Mouse (Mus musculus) brain, embryonic 18.5 days (tissue): ENCODE data around the gene Stat5b.
"Not testable (repeated sequence)": the region's sequence is repeated elsewhere in the genome, so short reads cannot be mapped to it uniquely, and the experiment has no call there.

ENCODE experiments used
- DNase-seq: peaks from one replicate; pipeline ENCODE4 v3.0.0-alpha.2; 2012; ENCODE audit warnings: low read depth, low spot score

The Stat5b gene

DNA sequence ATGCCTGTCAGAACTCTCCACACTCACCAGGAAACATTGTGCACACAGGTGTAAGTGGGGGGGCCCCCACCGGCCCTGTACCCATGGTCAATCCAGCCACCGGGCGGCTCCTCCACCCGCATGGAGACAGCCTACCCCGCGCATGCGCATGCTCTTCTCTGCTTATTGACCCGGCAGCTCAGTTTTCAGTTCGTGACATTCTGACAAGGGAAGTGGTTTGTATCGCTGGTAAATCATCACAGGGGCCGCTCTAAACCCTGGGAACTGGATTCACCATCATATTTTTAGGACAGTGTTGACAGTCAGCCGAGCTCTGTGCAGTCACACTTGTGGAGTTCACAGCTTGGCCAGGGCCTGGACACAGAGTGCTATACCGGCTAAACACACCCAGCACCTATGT lies 36.0 kb downstream of the Stat5b start:
- no peak for DNase-seq

DNA sequence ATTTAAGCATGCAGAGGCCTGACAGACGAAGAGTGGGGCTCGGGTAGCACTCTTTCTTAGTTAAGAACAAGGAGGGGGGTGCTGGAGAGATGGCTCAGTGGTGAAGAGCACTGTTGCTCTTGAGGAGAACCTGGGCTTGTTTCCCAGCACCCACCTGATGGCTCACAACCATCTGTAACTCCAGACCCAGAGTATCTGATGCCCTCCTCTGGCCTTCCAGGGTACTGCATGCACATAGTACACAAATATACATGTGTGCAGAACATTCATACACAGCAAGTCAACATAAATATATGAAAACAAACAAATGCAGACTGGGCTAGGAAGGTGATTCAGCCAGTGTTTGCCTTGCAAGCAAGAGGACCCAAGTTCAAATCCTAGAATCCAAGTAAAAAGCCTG lies 39.4 kb downstream of the Stat5b start:
- DNase-seq: no peak

DNA sequence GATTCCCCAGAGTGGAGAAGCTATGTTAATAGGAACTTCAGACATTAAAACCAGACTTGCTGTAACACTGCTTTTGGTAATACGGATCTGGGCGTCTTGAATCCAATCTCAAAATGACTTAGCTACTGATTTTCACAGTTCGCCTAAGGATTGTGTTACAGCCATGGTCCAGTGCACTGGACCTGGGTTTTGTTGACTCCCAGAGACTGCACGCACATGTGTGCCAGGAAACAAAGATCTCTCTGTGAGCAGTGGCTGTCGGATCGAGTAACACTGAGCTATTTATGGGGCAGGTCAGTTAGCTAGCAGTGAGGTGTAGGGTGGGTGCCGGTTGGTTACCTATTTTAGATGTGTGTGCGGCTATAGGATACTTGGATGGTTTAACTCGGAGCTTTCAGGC lies 40.0 kb downstream of the Stat5b start:
- no peak for DNase-seq

DNA sequence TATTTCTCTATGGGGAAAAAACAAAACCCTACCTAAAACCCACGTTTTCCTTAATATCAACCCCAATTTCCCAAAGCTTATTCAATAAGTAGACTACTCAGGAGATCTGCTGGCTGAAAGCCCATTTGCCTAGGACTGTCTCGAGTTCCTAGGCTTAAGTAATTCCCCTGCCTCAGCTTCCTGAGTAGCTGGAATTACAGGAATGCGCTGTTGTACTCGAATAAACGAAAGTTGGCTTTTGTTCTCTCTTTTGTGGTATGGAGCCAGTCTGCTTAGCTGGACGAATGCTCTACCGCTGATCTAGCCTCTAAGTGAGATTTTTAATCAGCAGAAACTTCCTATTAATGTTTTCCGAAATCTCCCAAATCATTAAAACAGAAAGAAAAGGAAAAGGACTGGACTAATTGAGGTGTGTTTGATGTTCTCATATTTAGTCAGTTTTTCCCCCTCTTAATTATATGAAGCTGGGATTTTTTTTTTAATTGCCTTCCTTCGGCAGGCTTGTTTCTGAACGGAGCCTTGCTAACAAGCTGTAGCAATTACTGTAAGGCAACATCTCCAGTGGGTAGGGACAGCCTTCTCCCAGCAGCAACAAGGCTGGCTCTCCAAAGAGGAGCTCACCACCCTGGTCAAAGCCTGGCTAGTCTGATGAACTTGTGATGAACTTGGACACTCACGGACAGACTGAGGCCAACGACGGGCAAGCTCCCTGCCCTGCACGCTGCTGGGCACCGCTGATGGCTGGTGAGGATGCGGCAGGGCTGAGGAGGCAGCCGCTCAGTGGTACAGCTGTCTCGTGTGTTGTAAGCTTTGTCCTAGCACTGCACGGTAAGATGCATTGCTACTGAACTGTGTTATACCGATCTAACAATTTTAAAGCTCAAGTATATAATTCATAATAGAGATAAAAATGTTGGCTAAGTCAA lies 43.9 kb downstream of the Stat5b start:
- no peak for DNase-seq

DNA sequence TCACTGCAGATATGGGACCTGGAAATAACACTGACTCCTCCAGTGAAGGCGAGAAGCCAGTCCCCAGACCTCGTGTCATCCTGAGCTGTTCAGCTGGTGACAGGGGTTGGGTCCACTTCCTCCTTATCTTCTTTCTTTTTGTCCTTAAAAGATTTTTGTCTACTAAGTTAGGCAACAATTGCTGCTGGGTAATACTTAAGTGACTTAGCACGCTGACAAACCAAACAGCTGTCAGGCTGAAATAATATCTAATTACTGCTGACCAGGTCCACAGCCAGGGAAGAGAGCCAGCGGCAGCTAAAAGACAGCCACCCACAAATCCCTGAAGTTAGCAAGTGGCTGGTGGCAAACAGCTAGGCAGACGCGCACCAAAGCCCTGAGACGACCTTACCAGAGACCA lies 45.0 kb downstream of the Stat5b start:
- DNase-seq: no peak

DNA sequence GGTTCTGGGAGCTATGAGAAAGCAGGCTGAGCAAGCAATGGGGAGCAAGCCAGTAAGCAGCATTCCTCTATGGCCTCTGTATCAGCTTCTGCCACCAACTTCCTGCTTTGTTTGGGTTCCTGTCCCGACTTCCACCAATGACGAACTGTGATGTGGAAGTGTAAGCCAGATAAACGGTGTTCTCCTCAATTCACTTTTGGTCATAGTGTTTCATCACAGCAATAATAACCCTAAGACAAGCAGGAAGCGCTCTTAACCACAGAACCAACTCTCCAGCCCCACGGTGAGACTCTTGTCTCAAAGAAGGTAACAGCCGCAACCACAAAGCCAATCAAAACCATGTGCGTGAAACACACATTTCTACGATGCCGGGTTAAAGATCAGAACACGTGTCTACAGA lies 46.1 kb downstream of the Stat5b start:
- no peak for DNase-seq

DNA sequence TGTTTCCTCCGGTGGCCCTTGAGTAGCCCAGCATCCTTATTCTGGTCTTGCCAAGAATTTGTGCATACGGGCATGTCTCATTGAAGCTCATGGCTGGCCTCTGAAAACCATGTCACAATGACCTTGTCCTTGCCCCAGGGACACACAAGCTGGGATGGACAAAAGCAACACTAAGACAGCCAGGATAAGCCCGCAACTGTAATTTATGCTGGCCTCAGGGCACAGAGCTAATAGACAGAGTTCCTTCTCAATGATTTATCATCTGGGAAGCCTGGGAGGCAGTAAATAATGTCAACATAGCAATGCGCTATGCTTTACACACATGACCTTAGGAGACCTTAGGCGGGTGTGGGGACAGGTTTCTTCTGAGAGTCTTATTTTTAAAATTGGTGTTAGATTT lies 51.1 kb downstream of the Stat5b start:
- DNase-seq: no peak

DNA sequence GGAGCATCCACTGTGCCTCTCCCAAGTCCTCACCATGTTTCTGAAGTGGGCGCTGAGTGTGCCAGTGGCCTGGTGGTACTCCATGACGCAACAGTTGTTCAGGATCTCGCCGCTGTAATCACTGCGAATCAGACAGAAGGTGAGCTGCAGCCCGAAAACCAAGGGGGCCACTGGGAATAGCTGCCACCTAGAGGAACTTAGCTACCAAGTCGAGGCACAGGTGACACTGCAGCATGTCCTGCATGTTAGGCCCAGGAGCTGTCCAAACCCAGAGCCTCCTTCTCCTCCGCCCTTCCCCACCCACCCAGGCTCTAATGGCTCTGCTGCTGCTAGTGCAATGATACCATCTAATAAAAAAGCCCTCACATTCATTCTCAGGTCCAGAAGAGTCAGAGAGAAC lies 53.9 kb downstream of the Stat5b start:
- DNase-seq: no peak

DNA sequence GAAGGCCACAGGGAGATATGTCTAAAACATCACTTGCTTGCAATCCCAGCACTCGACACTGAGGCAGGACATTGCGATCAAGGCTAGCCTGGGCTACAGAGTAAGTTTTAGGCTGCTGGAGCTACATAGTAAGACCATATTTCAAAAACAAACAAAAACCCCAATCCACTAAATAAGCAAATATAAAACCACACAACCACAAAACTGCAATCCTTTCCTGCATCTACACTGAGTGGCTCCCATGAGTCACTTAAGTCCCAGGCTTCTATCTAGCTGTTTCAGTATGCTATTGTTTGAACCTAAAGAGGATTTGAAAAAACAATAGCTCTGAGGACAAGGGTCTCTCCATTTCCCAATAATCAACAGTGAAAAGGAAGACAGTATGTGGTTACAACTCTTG lies 55.1 kb downstream of the Stat5b start:
- no peak for DNase-seq

DNA sequence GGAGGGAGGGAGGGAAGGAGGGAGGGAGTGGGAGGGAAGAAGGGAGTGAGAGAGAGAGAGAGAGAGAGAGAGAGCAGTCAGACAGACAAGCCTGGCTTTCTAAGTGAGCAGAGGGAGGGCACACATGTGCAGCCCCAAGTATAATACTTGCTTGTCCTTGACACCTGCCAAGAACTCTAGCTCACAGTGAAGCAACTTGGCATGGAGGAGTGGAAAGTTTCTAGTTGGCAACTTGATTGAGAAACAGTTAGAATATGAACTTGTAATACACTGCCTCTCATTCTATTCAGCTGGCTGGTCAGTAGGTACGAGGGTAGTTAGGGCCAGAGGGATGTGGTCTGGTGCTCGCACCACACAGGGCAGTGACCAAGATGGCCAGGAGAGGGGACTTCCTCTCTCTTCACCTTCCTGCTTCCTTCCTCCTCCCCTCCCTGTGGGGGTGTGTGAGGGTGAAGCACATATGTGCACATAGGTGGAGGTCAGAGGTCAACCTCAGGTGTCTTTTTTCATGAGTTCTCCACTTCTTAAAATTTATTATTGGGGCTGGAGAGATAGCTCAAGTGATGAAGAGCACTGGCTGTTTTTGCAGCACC lies 59.0 kb downstream of the Stat5b start:
- no peak for DNase-seq

DNA sequence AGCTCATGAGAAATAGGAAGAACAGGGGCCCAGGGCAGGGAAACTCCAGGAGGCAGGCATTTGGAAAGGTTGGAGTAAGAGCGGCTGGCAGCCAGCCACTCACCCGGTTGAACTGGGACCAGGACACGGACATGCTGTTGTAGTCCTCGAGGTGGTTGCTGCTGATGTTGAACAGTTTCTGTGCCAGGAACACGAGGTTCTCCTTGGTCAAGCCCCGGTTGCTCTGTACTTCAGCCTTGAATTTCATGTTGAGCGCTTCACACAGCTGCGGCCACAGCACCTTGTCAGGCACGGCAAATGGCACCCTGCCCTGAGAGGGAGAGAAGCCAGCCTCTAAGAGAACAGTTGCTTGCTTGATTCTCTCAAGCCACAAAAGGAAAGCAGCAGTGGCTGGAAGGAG lies 59.9 kb downstream of the Stat5b start:
- not testable (repeated sequence) for DNase-seq

DNA sequence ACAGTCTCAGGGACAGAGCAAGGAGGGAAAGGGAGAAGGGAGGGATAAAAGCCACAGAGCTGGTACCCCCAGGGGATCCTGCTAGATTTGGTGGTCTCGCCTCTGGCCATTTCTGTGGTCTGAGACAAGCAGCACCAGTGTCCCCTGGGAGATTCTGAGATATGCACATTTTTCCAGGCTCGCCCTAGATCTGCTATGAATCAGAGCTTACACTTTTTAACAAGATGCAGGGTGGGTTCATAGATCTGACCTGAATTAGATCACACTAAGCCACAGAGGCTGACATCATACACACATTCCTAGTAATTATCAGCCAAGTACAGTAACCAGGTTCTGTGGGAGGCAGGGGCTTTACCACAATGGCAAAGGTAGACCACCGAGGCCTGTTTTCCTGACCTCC lies 60.8 kb downstream of the Stat5b start:
- no peak for DNase-seq

DNA sequence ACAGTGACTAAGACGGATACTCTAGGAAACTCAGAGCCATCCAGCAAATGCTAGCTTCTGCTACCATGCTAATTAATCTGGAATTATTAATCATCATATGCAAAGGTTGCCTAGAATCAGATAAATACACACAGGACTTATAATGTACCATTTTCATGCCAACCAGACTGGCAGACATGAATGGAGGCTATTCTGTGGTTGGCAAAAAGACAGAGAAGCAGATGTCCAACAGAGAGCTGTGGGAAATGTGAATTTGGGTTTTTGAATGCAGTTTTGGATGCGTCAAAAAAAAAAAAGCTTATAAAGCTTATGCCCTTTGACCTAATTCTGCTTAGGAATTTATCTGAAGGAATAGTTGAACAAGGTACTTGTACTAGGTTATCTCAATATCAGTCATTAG lies 64.8 kb downstream of the Stat5b start:
- no peak for DNase-seq

DNA sequence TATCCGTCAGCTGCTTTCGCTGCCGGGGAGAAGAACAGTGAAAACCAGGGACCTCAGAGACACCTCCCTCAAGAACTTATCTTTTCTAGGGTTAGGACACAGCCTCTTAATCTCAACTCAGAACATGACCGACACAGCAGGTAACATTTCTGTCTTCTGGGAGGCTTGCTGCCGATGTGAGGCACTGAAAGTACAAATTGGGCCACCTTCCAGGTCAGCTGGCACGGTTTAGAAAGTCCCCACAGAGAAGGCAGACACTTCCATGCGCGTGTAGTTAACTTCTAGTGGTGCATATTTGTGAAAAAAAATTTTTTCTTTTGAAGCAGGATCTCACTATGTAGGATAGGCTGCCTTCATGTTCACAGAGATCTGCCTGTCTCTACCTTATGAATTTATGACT lies 66.2 kb downstream of the Stat5b start:
- no peak for DNase-seq

DNA sequence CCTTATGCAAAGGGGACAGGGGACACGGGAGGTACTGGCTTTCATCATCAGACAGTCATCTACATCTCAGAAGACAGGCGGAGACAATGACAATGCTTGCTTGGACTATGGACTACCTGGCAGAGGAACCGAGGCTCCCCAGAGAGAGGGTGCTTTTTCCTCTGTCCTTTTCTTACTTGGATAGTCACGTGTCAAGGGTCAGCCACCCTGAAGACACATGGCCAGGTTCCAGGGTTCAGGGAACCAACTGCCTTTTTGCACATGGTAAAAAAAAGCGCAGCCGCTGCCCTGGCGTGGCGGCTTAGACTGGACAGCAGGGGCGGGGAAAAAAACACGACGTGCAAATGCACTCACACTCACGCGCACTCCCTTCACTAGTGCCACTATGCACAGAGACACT lies 68.0 kb downstream of the Stat5b start:
- DNase-seq: no peak

DNA sequence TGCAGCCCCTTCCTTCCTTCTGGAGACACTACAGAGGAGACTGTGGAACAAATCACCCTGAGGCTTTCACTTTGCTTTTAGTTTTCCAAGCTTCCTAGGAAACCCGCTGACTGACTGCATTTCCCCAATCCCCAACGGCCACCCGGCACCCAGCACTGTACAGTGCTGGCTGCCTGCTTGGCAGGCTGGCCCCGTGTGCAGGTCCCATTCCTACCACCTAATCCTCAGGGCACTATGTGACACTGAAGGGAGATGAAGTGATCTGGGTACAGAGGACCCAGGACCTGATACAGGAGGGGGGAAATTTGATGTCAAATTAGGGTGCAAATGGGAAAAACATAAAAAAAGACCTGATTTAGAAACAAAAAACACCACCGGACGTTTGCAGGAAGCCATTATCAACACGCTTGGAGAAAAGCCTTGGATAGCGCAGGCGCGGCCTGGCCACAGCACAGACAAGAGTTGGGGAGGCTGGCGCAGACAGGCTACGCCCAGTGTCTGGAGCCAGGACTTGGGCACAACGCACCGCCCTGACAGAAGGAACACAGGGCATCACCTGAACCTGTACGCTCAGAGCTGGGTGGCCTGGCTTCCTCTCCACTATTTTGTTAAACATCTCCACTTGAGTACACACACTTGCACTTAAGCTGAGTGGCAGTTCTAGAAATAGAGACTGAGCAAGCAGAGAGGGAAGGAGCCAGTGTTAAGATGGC lies 68.6 kb downstream of the Stat5b start:
- DNase-seq: no peak

DNA sequence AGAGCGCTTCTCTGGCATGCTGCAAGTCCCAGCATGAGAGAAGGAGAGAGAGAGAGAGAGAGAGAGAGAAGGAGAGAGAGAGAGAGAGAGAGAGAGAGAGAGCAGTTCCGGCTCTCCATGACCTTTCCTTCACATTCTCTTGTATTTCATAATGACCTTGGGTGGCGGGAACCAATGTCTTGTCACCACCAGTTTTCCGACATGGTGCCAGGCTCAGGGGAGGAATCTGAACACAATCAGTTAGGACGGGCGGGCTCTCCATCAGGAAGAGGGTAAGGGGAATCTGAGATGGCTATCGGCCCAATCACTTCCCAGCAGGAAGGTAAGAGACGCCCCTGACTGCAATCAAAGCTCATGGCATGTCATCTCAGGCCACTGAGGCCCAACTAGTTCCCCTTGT lies 70.3 kb downstream of the Stat5b start:
- DNase-seq: no peak

DNA sequence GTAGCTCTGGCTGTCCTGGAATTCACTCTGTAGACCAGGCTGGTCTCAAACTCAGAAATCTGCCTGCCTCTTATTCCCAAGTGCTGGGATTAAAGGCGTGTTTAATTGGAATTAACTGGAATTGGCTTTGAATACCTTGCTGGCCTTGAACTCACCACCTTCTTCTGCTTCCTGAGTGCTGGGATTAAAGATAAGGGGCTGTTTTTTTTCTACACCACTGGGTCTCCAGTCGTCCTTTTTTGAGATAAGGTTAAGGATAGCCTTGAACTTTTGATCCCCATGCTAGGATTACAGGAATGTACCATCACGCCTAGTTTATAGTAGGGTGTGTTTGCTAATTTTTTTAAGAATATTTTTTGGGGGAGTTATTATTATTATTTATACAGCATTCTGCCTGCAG lies 72.5 kb downstream of the Stat5b start:
- no peak for DNase-seq

DNA sequence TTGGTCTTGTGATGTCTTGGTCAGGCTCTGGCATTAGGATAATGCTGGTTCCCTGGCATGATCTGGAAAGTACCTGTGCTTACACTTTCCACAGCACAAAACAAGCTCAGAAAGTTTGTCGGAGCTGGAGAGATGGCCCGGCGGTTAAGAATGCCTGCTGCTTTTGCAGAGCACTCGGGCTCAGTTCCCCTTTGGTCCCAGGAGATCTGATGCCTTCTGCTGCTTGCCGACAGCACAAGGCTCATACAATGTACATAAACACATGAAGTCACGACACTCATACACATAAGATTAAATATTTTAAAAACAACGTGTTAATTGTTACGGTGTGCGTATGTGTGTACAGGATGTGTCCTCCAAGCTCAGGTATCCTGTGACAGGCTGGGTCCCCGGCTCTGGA lies 74.6 kb downstream of the Stat5b start:
- no peak for DNase-seq

DNA sequence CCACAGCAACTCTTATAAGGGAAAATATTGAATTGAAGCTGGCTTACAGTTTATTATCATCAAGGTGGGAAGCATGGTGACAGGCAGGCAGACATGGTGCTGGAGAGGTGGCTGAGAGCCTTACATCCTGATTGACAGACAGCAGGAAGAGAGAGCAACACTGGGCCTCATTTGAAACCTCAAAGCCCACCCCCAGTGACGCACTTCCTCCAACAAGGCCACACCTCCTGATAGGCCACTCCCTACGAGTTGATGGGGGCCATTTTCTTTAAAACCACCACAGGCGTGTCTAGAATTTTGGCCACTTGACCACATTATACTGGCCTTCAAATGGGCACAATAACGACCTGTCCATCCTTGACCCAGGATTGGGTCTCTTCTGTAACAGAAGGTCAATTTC lies 76.3 kb downstream of the Stat5b start:
- no peak for DNase-seq

DNA sequence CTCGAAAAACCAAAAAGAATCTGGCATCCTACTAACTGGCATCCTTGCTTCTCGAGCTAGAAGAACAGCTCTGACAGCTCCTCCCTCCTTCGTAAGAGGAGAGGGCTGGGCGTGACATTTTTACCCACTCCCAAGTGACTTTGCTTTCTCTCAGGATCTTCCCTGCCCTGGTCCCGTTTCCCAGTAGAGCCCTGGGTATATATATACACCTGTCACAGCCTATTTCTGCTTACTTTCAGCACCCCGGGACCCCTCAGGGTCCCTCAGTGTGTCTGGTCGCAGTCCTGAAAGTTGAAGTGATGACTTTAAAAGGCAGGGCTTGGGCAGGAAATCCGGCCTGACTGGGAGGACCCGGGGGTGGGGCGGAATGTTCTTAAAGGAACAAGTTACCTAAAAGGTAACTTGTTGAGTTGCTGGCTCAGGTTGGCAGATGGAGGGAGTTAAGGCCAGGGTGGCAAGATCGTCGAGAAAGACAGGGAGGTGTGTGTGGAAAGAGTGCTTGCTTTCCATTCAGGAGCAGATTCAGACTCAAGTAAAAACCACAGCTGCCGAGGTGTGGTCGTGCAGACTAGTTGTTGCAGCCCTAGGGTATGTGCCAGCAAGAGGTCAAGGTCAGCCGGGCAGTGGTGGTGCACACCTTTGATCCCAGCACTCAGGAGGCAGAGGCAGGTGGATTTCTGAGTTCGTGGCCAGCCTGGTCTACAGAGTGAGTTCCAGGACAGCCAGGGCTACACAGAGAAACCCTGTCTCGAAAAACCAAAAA lies 79.7 kb downstream of the Stat5b start, which contains the start of gene Ghdc:
TSS of gene Ghdc (minus strand) at position 312 of the 763 bp plus-strand sequence.
- DNase-seq: peak; percentile 42

DNA sequence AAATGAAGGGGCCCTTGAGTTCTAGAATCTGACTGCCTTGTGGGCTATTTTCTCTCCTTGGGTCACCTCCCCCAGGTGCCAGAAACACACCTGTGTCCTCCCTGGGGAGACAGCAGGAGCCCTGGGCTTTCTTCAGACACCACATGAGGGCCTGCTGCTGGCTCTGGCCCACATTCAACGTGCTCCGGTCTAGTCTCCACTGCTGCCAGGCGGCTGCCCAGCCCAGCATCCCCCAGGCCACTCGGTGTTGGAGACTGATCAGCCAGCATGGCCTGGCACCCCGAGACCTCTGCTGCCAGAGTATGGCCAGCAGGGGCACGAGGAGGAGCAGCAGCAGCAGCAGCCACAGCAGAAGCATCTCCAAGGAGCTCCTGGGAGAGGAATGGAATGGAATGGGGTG lies 80.5 kb downstream of the Stat5b start:
- no peak for DNase-seq
